Mouse (Mus musculus) G1E (cell line): ENCODE measurements around the gene Rin1.

Experiments
- CTCF ChIP-seq: IDR thresholded peaks from 2 replicates; pipeline ENCODE4 v1.5.1; 2012; ENCODE audit warnings: low read depth, low read length, inconsistent platforms, mixed read lengths
- GATA1 ChIP-seq: IDR thresholded peaks from 2 replicates; pipeline ENCODE4 v1.6.1; 2012; ENCODE audit warnings: borderline replicate concordance, low read length, inconsistent platforms, mixed read lengths
- TAL1 ChIP-seq: conservative IDR thresholded peaks from 2 replicates; pipeline ENCODE4 v1.6.1; 2012; ENCODE audit warnings: low read depth, low read length, inconsistent platforms, mixed read lengths

GRCm38 (mm10) chr19:5084834-5085144 lies 34.5 kb downstream of the Rin1 start:
- TF ChIP-seq TAL1 (no peak), CTCF (no peak), GATA1 (no peak)
